Mouse (Mus musculus) kidney, embryonic 14.5 days (tissue): ENCODE data around the gene Kif1b. TPM values are rescaled to one million over a fixed set of nuclear protein-coding genes. Genes with fewer than 3 reads are reported as not detected.

ENCODE experiments used
- ATAC-seq: fragments of 200-750 bp; cut with Nextera tagmentation; 2 replicates; pipeline ENCODE4 v1.8.0; 2017; ENCODE audit warnings: moderate number of reproducible peaks, mild to moderate bottlenecking, moderate TSS enrichment, moderate library complexity; ENCODE audit not compliant: low FRiP score, low TSS enrichment
- H3K27ac ChIP-seq: fragments of 300-500 bp; sonication (generic); 2 replicates; pipeline ENCODE4 v1.5.1; 2014; ENCODE audit warnings: low read depth, mild to moderate bottlenecking, low read length, moderate library complexity, mixed read lengths
- H3K27me3 ChIP-seq: fragments of 300-500 bp; sonication (generic); 2 replicates; pipeline ENCODE4 v1.6.1; 2014; ENCODE audit warnings: mild to moderate bottlenecking, low read length; ENCODE audit not compliant: control insufficient read depth, insufficient read depth
- H3K36me3 ChIP-seq: fragments of 300-500 bp; sonication (generic); 2 replicates; pipeline ENCODE4 v1.6.1; 2014; ENCODE audit warnings: low read length, mixed read lengths; ENCODE audit not compliant: control insufficient read depth, insufficient read depth
- H3K4me1 ChIP-seq: fragments of 300-500 bp; sonication (generic); 2 replicates; pipeline ENCODE4 v1.6.1; 2014; ENCODE audit warnings: low read length, mixed read lengths; ENCODE audit not compliant: control insufficient read depth, insufficient read depth
- H3K4me2 ChIP-seq: fragments of 300-500 bp; sonication (generic); replicated peaks from 2 replicates; pipeline ENCODE4 v1.6.1; 2014; ENCODE audit warnings: low read depth, mild to moderate bottlenecking, low read length
- H3K4me3 ChIP-seq: fragments of 300-500 bp; sonication (generic); 2 replicates; pipeline ENCODE4 v1.5.1; 2014; ENCODE audit warnings: mild to moderate bottlenecking, low read length
- H3K9ac ChIP-seq: fragments of 300-500 bp; sonication (generic); 2 replicates; pipeline ENCODE4 v1.6.1; 2014; ENCODE audit warnings: low read depth, mild to moderate bottlenecking, low read length, moderate library complexity
- H3K9me3 ChIP-seq: fragments of 300-500 bp; sonication (generic); 2 replicates; pipeline ENCODE4 v1.6.1; 2016; ENCODE audit warnings: low read length; ENCODE audit not compliant: control insufficient read depth
- WGBS: fragments of 180-500 bp; shearing (Covaris S2); extraction: QIAGEN DNeasy Blood & Tissue Kit; methylation state at CpG from one replicate; pipeline ENCODE4 v1.1.7; 2014; 5-methylcytosine and 5-hydroxymethylcytosine counted together
- polyA plus RNA-seq: library from polyadenylated mRNA; unstranded; fragments of >200 nt; fragmentation: Nextera tagmentation; extraction: Ambion mirVana; gene quantifications from 2 replicates; pipeline ENCODE4 v1.2.1, GENCODE M21; 2014

Gene Kif1b
- polyA plus RNA-seq, 1 experiment from 2014 or later: 35.7 TPM

DNA sequence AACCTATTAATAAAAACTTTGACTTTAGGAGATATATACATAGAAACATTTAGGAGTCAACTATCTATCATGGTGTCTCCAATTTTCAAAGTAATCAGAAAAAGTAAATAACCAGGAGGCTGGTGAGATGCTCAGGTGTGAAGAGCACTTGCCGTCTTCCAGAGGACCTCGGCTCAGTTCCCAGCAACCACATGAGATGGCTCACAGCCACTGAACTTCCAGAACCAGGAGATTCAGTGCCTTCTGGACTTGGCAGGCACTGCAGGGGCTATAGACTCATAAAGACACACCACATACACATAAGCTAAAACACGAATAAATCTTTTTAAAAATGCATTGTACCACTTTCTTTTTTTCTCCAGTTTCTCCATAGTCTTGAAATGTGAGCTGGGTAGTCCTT, 79.2 kb downstream of the Kif1b start:
- ATAC-seq: no peak
- no peak overlapping the region for H3K4me3 ChIP-seq
- no peaks in the 10 kb centered on the region for H3K9me3 ChIP-seq
- H3K27me3 ChIP-seq: no peaks in the 10 kb centered on the region
- no peak overlapping the region for H3K9ac ChIP-seq
- 90% methylated on average over 3 of the region's 3 CpGs for WGBS
- peaks cover 6% of the 10 kb centered on the region; the same call in 1 of the 2 replicates for H3K36me3 ChIP-seq
- H3K4me1 ChIP-seq: no peaks in the 10 kb centered on the region
- H3K4me2 ChIP-seq: no peak overlapping the region
- no peak overlapping the region for H3K27ac ChIP-seq

DNA sequence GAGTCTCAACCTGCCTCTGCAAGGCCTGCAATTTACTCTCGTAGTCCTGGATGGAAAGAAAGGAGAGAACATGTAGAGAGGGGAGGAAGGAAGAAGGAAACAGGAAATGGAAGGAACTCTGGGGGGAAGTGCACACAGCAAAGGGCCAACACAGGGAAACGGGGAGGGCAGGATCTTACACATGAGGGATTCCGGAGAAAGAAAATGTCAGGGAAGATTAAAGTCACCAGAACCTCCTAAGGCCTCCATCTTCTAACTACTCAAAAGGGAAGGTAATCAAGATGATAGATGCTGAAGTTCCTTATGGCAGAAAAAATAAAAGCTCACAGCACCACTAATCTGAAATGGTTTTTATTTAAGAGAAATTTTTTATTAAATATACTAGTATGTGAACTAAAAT, 81.2 kb downstream of the Kif1b start:
- no peaks in the 10 kb centered on the region for H3K27me3 ChIP-seq
- peaks cover 15% of the 10 kb centered on the region; the same call in 1 of the 2 replicates for H3K36me3 ChIP-seq
- H3K4me2 ChIP-seq: no peak overlapping the region
- ATAC-seq: no peak
- no peak overlapping the region for H3K9ac ChIP-seq
- no peak overlapping the region for H3K27ac ChIP-seq
- H3K4me1 ChIP-seq: no peaks in the 10 kb centered on the region
- H3K4me3 ChIP-seq: no peak overlapping the region
- 65% methylated on average over 3 of the region's 3 CpGs for WGBS
- H3K9me3 ChIP-seq: no peaks in the 10 kb centered on the region

DNA sequence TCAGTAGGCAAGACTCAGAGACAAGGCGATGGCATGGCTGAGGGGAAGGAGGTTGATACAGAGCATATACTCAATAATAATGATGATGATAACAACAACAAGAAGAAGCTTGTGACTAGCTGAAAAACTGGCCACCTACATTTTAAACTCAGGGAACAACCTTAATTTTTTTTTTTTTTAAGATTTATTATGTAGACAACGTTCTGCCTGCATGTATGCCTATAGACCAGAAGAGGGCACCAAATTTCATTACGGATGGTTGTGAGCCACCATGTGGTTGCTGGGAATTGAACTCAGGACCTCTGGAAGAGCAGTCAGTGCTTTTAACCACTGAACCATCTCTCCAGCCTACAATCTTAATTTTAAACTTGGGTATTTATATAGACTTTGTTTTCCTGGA, 84.0 kb downstream of the Kif1b start:
- H3K27me3 ChIP-seq: no peaks in the 10 kb centered on the region
- no peaks in the 10 kb centered on the region for H3K9me3 ChIP-seq
- ATAC-seq: no peak
- H3K4me2 ChIP-seq: no peak overlapping the region
- 99% methylated on average over 3 of the region's 3 CpGs for WGBS
- H3K36me3 ChIP-seq: peaks cover 15% of the 10 kb centered on the region; the same call in 1 of the 2 replicates
- no peak overlapping the region for H3K27ac ChIP-seq
- peaks cover 5% of the 10 kb centered on the region for H3K4me1 ChIP-seq
- H3K9ac ChIP-seq: no peak overlapping the region
- H3K4me3 ChIP-seq: no peak overlapping the region

DNA sequence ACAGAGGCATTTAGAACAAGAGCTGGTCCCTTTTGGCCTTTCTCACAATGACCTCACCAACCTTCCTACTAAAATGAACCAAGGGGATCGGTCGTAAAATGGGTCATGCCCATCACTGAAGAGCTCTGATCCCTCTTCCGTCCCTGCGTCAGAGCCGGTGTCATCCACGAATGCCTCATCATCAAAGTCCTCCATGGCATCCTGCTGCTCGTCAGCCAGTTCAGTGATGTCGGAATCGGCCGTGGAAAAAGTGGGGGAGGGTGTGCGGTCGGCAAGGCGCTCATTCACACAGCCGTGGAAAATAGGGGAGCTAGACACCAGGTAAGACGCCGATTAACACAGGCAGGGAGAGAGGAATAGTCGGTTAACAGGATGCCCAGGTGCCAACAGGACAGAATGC, 87.0 kb downstream of the Kif1b start:
- no peak for ATAC-seq
- Histone ChIP-seq H3K4me2 (no peak overlapping the region), H3K36me3 (peaks cover 15% of the 10 kb centered on the region; the same call in 1 of the 2 replicates), H3K9ac (no peak overlapping the region), H3K4me1 (peaks cover 5% of the 10 kb centered on the region), H3K9me3 (no peaks in the 10 kb centered on the region), H3K4me3 (no peak overlapping the region), H3K27me3 (no peaks in the 10 kb centered on the region), H3K27ac (0 out of 2 replicates have a peak overlapping the region, but pooled peaks have one; percentile 6)
- WGBS: 69% methylated on average over 17 of the region's 17 CpGs

DNA sequence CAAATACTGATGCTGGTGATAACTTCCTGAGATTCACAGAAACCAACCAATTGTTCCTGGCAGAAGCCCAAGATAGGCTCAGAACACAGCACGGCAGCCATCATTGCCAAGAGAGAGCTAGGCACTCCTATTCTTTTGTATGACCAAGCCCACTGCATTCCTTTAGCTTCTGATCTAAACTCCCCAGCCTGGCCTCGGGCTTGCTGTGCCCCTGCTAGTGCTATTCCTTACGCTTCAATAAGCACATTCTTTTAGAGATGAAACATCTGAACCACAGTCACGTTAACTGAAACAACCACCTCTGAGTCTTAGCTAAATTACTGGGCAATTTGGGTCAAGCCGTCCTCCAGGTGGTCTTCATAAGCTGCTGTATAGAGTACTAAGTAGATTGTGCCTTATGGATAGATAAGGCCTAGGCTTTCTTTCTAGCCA, 87.4 kb downstream of the Kif1b start:
- H3K4me1 ChIP-seq: peaks cover 5% of the 10 kb centered on the region
- H3K27ac ChIP-seq: no peak overlapping the region
- WGBS: 36% methylated on average over 5 of the region's 5 CpGs
- H3K9ac ChIP-seq: no peak overlapping the region
- H3K27me3 ChIP-seq: no peaks in the 10 kb centered on the region
- no peak overlapping the region for H3K4me2 ChIP-seq
- no peak for ATAC-seq
- H3K4me3 ChIP-seq: no peak overlapping the region
- no peaks in the 10 kb centered on the region for H3K9me3 ChIP-seq
- peaks cover 15% of the 10 kb centered on the region; the same call in 1 of the 2 replicates for H3K36me3 ChIP-seq

DNA sequence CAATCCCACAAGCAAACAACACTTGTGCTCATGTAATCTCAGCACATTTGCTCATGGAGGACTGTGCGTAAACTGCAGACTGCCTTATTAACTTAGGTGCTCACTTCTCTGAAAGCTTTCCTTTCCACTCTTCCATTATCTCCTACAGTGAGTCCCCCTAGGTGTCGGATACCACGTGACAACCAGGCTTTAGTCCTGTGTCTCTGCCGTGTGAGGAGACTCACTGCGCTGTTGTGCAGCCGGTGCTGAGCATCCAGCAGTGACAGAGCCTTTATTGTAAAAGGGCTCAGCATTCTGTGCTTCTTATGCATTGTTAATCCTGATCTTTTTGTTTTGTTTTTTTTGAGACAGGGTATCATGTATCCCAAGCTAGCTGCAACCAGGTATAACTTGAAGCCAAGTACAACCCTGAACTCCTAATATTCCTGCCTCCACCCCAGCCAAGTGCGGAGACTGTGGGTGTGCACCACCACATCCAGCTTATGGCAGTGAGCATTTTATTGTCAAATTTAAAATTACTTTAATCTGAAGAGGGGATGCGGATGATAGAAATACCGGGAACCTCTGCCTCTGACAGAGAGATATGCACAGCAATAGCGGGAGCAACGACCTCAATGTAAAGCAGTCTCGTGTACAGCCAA, 88.0 kb downstream of the Kif1b start:
- Histone ChIP-seq H3K4me3 (no peak overlapping the region), H3K27ac (no peak overlapping the region), H3K36me3 (peaks cover 15% of the 10 kb centered on the region; the same call in 1 of the 2 replicates), H3K4me2 (no peak overlapping the region), H3K4me1 (peaks cover 5% of the 10 kb centered on the region), H3K27me3 (no peaks in the 10 kb centered on the region), H3K9ac (no peak overlapping the region), H3K9me3 (no peaks in the 10 kb centered on the region)
- WGBS: 80% methylated on average over 12 of the region's 12 CpGs
- no peak for ATAC-seq

DNA sequence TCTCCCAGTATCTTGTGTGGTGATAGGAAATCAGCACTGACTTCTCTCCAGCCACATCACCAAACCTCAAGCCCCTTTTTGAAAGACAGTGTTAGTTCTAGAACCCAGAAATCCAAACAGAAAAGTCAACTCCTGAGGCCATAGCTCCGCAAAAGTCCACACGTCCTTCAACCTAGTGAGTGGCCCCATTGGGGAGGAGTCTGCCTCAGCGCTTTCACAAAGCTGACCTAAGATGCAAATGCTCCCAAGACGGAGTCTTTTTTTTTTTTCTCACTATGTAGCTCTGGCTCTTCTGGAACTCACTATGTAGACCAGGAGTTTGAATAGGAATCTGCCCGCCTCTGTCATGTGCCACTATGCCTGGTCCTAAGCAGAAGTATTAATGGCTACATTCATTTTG, 89.0 kb downstream of the Kif1b start:
- H3K27me3 ChIP-seq: no peaks in the 10 kb centered on the region
- H3K4me3 ChIP-seq: no peak overlapping the region
- peaks cover 5% of the 10 kb centered on the region for H3K4me1 ChIP-seq
- H3K9me3 ChIP-seq: no peaks in the 10 kb centered on the region
- no peak overlapping the region for H3K4me2 ChIP-seq
- ATAC-seq: no peak
- no peak overlapping the region for H3K9ac ChIP-seq
- H3K36me3 ChIP-seq: peaks cover 18% of the 10 kb centered on the region
- H3K27ac ChIP-seq: no peak overlapping the region
- 94% methylated on average over 5 of the region's 5 CpGs for WGBS

DNA sequence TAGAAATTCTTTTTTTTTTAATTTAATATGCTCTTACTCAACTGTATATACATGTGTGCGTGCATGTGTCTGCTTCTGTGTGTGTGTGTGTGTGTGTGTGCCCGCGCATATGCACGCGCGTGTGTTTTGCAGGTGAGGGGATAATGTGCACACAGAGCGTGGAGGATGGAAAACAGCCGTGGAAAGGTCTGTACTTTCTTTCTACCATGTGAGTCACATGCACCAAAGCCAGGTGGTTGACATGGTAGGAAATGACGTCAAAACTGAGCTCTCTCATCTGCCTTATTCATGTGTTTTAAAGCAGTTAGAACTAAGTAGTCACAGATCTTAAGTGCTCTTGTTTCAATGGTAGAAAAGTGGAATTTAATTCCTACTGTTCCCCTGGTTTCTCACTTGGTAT, 91.5 kb downstream of the Kif1b start:
- H3K27me3 ChIP-seq: no peaks in the 10 kb centered on the region
- no peak overlapping the region for H3K27ac ChIP-seq
- H3K9me3 ChIP-seq: no peaks in the 10 kb centered on the region
- 83% methylated on average over 9 of the region's 9 CpGs for WGBS
- no peak for ATAC-seq
- H3K4me1 ChIP-seq: peaks cover 5% of the 10 kb centered on the region
- H3K4me2 ChIP-seq: no peak overlapping the region
- peaks cover 28% of the 10 kb centered on the region for H3K36me3 ChIP-seq
- H3K4me3 ChIP-seq: no peak overlapping the region
- H3K9ac ChIP-seq: no peak overlapping the region

DNA sequence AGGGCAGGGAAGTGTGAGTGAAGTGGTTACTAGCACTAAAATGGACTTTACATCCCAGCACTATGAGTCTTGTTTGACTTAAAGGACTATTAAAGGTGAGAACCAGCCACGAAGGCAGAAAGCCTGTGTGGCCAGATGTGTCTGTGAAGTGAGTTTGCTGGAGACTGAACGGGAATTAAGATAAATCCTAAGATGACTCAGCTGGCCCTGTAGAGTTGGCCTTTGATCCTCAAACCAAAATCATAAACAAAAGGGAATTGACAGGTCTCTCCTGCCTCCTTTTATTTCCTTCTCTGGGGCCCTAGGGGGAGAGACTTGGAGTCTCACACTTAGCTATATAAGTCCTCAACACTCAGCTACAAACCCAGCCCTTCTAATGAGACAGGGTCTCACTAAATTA, 92.1 kb downstream of the Kif1b start:
- Histone ChIP-seq H3K36me3 (peaks cover 33% of the 10 kb centered on the region), H3K4me2 (no peak overlapping the region), H3K9ac (no peak overlapping the region), H3K4me3 (no peak overlapping the region), H3K4me1 (peaks cover 5% of the 10 kb centered on the region), H3K9me3 (no peaks in the 10 kb centered on the region), H3K27ac (no peak overlapping the region), H3K27me3 (no peaks in the 10 kb centered on the region)
- WGBS: 30% methylated on average over 2 of the region's 2 CpGs
- no peak for ATAC-seq
